Mouse (Mus musculus) right cerebral cortex, adult 2 months (tissue): ENCODE measurements around the gene Lamb1.

ENCODE experiments used
- DNase-seq, 2 experiments: peaks; one replicate each; pipeline ENCODE4 v3.0.0; 2021 to 2022; ENCODE audit warnings: low spot score in 2 of 2

Gene Lamb1

DNA sequence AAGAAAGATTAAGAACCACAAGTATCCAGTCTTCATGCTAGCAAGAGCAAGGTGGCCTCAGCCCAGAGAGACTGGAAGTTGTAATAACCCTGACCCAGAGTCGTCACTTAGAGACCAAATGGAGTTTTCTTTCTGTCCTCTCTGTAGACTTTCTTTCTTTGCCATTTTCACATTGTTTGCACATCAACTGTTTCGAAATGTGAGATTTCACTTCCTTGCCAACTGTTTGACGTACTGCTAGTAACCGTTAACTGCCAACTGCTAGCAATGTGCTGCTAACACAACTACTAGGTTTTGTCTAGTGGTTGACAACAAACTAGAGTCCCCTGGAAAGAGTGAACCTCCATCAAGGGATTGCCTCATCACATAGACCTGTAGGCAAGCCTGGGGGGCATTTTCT, 18.1 kb downstream of the Lamb1 start:
- no peak for DNase-seq

DNA sequence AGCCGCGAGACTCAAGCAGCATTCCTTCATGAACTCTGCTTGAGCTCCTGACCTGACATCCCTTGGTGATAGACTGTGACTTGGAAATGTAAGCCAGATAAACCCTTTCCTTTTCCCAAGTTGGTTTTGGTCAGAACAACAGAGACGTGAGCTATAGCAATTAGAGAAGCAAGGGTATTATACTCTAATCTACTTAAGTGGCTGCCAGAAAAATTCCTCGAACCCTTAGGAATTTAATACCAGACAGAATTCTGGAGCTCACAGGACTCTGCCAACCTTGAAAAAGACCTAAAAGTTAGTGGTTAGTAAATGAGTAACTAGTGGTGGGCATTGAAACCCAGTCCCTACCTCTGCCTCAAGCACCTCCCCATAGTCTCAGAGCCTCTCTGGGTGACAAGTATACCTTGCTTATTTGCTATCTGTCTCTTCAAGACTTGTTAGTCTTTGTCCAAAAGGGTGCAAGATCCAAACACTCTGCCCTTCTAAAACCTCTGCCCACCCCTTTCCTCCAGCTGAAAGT, 18.6 kb downstream of the Lamb1 start:
- no peak for DNase-seq

DNA sequence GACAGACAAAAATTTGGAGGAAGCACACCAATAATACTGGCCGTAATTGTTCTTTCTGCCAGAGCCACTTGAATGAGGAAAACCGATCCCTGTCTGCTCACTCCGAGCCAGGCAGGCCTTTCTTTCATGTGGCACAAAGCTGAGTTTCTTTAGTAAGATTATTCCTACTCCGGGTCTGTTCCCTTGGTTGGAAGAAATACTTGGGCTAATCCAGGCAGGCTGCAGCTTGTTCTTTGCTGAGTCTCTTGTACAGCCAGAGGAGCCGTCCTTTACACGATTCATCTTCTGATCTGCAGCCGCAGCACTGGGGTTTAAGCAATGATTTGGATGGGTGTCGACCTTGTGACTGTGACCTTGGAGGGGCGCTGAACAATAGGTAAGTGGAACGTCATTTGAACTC, 24.0 kb downstream of the Lamb1 start:
- no peak for DNase-seq

DNA sequence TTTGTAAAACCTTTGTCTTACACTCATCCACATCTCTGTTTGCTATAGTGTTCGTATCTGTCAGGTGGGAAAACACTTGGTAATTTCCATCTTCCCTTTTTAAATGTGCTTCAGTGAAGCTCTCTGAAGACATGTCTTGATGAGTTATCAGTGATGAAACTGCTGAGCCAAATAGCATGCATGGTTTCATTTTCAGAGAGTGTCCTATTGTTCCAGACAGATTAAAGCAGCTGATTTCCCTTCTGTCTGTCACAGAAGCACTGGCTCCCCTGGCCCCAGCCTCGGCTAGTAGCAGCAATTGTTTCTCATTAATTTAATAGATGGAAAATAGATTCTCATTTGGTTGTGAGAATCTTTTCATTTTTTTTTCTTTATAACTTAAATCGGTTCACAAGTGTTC, 25.9 kb downstream of the Lamb1 start:
- no peak for DNase-seq

DNA sequence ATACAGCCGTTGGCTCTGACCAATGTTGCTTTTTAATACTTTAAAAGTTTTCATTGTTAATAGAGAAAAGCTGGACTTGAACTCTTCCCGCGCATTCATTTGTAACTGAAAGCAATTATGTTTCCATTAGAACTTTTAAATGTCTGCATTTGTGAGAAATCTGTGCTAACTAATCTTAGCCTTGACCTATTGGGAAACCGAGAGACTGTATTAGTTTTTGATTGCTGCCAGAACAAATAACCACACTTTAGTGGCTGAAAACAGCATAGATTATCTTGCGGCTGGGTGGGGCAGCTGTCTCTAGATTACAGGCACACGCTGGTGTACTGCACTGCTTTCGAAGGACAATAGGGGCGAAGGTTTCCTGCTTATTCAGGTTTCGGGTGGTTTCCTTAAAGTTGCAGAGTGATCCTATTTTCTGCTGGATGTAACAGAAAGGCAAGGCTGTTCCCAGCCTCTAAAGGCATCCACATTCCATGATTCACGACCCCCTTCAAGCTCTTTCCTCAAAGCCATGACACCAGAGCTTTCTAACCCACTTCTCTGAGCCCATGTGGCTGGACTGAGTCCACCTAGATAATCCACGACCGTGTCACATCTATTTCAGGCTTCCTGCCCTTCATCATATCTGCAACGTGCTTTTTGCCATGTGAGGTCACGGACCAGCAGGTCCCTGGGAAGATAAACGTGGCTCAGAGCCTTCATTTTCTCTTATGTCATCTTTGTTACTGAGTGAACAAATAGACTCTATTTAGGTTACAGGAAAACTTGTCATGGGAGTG, 28.5 kb downstream of the Lamb1 start:
- no peak for DNase-seq

DNA sequence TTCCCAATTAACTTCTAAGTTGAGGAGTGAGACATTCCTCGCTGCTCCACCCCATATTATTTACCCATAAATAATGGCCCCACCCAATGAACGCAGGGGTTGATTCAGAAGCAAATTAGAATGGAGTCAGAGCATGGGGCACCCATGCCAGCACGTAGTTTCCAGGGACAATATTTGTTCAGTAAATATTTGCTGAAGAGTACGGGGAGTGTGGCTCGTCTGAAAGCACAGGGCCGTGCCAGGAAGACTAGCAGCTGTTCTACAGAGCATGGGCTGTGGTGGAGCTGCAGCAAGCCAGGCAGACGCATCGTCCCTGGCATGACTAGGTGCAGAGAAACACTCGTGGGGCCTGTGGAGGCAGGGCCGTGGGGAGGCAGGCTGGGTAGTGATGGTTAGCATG, 29.5 kb downstream of the Lamb1 start:
- no peak for DNase-seq

DNA sequence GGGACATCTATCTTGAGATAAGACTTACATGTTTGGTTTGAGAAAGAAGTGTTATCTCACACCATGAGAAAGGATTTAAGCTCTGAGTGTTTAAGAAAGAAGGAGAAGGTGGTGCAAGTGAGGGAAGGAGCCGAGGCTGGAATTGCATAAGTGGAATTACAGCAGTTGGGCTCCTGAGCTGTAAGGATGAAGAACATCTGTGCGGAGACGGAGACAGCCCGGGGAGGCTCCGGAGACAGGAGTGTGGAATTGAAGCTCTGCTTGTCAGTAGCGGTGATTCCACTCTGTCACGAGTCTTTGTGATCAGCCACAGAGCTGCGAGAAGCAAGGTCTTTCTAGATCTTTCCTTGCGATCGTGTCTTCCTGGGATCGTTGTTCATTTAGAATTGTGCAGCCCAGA, 30.0 kb downstream of the Lamb1 start:
- DNase-seq: no peak

DNA sequence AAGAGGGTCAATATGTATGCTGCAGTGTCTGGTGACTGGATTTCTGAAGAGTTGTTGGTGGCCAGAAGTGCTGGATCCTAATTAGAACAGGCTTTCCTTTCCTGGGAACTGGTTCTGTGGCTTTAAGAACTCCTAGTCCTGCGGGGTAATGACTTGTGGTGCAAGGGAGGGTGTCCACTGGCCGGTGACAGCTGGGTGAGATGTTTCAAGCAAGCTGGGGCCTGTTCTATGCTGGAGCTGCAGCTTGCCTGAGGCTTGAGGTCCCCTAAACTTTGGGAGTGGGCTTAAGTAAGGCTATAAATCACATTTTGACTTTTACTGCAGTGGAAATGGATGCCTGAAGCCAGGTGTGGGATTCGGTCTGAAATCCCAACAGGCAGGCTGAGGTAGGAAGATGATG, 30.5 kb downstream of the Lamb1 start:
- no peak for DNase-seq

DNA sequence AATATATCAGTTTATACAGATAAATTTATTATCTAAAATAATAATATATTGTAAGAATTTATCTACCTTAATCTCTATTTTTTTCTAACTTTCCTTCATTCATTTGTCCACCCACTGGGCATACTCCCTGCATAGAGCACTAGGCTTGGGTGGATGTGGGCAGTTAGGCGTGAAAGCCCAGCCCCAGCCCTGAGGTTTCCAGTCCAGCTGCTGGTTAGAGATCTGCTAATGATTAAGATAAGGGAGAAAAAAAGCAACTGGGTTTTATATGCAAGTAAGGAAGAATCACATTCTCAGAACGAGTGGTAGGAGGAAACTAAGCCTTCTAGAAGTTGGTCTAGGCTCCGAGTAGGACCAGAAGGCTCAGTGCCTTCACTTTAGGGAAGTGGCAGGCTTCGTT, 31.1 kb downstream of the Lamb1 start:
- DNase-seq: no peak

DNA sequence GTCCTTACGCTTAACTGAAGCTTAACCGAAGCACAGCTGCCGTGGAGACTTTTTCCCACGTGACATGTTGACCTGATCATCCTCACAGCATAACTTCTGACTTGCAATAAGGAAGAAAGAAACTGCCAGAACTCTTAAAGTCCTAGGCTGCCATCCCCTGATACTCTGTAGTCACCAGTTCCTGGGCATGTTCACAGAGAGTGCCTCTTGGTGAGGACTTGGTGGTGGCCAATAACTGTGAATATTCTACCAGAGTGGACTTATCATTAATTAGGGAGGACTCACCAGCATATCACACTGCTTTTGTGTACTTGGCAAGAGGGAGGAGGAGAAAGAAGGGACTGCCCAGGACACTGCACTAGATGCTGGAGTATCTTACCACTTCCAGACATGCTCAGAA, 33.1 kb downstream of the Lamb1 start:
- DNase-seq: no peak

DNA sequence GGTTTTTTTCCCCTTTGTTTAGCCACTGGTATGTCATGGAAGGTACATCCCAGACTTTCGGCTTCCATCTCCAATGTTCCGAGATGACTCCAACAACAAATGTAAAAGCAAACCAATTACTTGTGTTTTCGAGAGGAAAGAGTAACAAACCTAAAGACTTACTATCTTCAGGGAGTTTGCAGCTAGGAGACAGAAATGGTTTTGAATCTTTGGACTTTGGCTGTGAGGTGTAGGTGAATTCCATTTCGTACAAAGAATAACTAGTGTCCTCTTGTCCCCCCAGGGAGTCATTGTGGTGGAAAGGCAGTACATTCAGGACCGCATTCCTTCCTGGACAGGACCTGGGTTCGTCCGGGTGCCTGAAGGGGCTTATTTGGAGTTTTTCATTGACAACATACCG, 33.5 kb downstream of the Lamb1 start:
- no peak for DNase-seq

DNA sequence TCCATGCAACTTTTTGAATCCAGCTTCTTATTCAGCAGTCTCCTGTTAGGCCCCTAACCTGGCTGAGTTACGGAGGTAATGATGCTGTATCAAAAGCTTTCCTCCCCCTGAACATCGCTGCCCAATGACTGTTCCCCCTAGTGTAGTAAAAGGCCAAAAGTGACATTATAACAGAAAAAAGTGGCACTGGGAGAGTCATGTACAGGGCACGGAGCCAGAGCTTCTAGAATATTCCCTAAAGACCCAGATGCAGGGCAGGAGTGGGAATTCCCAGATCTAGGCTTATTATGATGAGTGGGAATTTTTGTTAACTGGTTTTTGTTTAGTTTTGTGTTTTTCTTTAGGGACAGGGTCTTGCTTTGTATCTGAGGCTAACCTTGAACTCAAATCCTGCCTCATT, 34.1 kb downstream of the Lamb1 start:
- DNase-seq: no peak

DNA sequence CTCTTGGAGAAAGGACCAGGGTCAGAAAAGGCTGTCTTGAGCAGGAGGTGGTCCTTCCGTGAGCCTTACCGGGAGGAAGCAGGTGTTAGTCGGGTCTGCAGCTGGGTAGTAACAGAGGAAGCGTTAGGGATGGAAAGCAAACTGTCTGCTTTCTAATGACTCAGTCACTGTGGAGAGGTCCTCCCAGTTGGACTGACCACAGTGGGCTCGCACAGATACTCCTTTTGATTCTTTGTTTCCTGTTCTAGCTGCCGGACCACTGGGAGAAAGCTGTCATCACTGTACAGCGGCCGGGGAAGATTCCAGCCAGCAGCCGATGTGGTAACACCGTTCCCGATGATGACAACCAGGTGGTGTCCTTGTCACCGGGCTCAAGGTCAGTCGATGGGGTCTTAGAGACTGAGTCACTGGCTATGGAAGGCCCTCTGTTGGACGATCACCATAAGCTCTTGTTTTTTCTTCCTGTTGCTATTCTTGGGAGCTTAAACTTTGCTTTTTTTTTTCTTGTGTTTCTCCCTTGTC, 34.7 kb downstream of the Lamb1 start:
- DNase-seq: no peak

DNA sequence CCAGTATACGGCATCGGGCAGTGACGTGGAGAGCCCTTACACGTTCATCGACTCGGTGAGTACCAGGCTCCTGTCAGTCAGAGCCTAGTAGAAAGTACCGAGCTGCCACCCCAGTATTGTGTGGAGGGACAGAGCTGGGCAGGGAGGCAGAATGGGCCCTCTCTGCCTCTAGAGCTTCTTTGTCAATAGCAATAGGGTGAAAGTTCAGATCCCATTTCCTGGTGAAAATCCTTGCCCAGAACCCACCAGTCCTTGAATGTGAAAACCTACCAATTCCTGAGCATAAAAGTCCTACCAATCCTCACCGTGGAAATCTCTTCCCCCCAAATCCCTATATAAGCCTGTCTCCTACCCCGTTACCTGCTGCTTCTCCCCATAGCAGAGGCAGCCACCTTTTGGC, 35.2 kb downstream of the Lamb1 start:
- DNase-seq: no peak

DNA sequence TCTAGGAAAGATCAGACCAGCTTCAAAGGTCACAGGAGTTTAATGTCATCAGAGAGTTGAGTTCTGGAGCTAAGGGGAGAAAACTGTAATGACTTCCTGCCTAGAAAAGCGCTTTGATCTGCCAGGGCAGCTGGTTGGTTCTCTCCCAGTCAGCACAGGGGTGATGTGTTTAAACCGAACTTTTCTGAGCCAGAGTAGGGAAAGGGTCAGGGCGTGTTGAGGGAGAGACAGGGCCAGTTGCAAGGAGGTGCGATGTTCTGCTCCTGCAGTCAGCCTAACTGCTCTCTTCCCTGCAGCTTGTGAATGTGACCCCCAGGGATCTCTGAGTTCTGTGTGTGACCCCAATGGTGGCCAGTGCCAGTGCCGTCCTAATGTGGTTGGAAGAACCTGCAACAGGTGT, 37.2 kb downstream of the Lamb1 start:
- DNase-seq: no peak

DNA sequence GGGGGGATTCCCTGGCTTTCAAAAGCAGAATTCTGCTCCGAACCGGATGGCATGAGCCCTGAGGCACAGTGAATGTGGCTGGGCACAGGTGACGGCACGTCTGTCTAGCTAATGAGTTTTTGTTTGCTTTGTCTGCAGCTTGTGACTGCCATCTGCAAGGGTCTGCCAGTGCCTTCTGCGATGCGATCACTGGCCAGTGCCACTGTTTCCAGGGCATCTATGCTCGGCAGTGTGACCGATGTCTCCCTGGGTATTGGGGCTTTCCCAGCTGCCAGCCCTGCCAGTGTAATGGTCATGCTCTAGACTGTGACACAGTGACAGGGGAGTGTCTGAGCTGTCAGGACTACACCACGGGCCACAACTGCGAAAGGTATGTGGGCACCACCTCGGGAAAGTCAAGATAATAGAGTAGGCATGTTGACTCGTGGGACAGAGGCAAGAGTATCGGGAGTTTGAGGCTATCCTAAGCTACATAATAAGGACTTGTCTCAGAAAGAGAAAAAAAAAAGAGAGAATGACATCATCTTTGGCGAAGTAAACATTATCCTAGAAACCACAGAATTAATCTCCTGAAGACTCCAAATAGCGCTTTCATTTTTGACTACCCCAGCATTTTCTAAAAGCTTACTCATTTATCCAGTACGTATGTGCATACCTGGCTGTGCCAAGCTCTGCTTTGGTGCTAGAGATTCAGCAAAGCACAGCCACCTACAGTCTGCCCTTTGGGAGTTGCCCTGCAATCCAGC, 37.9 kb downstream of the Lamb1 start:
- no peak for DNase-seq

DNA sequence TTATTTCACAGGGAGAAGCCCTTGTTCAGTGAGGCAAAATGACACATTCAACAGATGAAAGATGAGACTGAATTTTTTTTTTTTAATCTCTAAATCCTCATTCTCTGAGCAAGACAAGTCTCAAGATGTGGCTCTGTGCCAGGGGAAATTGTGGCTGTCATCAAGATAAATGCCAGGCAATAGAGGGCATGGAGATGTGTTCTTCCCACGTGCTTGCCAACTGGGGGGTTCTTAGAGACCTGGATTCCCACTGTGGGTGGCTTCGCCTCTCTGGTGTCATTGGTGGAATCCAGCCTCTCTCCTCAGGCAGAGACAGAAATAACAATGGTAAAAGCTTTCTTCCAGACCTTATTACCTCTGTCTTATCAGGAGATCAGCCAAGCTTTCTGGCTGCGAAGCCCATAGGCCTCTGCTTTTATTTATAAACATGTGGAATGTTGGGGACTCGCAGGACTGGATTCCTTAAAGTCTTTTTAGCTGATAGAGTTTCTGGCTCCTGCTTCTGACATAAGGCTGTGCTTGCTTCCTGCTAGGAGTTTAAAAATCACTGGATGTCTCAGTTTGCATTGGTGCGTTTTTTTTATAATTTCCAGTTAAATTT, 41.1 kb downstream of the Lamb1 start:
- peak in 1 of 2 experiments; percentile 56 for DNase-seq

DNA sequence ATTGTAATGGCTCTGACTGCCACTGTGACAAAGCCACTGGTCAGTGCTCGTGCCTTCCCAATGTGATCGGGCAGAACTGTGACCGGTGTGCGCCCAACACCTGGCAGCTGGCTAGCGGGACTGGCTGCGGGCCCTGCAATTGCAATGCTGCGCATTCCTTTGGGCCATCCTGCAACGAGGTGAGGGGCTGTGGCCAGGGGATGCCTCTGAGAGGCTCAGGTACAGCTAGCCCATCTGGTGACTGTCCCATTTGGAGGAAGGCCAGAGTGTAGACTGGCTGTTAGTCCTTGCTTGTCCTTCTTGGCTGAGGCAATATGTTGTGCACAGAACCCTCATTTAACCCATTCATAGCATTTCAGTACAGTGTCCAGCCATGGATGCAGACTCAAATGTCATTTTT, 42.0 kb downstream of the Lamb1 start:
- no peak for DNase-seq

DNA sequence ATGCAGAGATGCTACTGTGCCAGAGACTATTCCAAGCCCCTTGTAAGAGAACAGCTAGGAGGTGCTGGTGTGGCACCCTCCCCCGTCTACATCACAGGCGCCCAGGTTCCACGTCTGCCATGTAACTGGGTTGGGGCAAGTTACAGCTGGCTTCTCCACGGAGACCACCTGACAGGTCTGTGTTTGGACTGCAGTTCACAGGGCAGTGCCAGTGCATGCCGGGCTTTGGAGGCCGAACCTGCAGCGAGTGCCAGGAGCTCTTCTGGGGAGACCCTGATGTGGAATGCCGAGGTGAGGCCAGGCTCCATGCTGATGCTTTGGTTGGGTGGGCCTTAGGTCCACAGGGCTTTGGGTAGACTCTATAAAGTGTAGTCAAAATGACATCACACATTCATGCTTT, 42.7 kb downstream of the Lamb1 start:
- DNase-seq: no peak

DNA sequence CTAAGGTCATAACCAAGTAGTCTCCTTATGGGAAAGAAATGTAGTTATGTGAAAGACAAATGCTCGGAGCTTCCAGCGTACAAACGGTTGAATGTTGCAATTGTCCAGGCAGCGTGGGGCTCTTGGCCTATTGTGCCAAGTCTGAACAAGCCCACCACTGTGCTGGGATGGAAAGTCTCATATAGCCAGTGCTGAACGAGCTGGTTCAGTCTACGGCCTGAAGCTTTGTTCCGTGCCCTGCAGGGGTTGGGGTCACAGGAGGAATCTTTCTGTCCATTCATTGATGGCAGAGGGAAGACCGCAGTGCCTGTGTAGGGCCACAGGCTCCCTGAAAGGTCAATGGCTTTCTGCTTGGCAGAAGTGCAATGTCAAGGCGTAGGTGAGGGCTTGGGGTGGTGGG, 45.7 kb downstream of the Lamb1 start:
- no peak for DNase-seq

DNA sequence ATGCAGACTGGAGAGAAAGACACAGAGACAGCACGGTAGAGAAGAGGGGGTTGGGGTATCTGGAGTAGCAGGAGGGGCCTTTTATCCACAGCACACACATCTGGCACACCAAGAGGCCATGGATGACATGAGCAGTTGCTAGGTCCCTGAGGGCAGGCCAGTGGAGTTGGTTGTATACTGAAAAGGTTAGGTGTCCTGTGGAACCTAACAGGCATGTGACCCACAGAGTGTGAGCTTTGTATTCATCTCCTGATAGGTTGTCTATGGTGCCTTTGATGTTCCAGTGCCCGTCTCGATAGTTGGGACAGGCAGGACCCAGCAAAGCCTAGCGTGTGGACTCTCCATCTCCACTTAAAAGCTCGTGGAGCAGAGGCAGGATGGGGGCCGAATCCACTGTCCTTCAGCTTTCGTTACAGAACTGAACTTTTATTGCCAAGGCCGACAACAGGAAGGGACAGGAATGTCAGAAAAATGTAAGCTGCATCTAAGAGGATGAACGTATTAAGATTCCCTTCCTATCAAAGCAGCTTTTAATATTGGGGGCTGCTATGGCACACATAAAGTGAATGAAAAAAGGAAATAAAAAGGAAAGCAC, 46.7 kb downstream of the Lamb1 start:
- DNase-seq: no peak

DNA sequence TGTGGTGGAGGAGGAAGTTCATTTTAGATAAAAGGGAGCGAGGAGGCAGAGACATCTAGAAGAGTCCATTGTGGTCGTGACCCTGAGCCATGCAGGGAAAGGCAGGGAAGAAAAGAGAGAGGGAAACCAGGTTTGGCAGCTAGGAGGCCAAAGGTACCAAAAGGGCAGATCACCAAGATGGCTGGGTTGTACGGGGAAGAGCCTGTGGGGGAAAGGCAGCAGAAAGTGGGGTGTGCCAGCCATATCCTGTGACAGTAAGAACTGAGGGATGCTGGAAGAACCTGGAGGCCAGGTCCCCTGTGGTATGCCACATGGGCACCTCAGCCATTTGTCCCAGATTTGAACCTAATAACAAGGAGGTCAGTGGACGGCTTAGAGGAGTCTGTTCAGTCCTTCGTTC, 47.2 kb downstream of the Lamb1 start:
- DNase-seq: no peak
